Mouse (Mus musculus) adrenal gland, adult 2 months (tissue): ENCODE data around the gene Cenpn. TPM values are rescaled to one million over a fixed set of nuclear protein-coding genes. Genes with fewer than 3 reads are reported as not detected.

Experiments used
- DNase-seq: peaks from one replicate; pipeline ENCODE4 v3.0.0; 2021
- polyA plus RNA-seq: library from polyadenylated mRNA; depleted of rRNA; stranded (reverse); fragments of >200 nt; gene quantifications from 2 replicates; pipeline ENCODE4 v1.2.3, GENCODE M21; 2012
- total RNA-seq, 2 experiments: library from RNA; stranded (reverse); gene quantifications; 2 replicates each; pipeline ENCODE4 v1.2.3; 2021

Cenpn gene
- total and polyA plus RNA-seq, 3 experiments: 2.6 to 3.9 (median 3.3) TPM

DNA sequence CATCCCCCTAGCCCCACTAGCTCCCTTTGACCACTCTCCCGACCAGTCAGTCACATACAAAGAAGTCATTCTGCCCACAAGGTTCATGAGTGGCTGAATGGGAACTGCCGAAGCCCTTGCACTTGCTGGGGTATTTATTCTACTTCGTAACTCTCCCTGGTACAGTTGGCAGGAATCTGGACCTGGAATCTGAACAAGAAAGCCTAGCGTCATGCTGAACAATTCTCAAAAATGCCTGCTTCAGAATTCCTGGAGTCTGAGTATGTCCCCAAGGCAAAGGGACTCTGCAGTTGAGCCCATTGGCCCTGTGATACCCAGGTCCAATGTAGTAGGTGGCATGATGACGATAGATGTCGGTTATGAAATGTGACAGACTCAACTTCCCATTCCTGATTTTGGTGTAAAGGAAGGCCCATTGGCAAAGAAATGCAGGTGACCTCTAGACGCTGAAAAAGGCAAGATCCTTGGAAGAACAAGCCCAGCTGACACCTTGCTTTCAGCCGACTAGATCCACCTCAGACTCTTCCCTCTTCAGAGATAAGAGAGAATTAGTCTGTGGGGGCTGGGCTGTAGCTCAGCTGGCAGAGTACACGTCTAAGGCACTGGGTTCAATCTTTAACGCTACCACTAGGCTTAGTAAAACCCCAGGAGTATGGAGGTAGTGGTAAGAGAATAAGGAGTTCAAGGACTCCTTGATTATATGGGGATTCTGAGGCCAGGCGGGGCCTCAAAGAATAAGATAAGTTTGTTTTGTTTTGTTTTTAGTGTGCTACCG is 20.9 kb downstream of the Cenpn start:
- no peak for DNase-seq

GRCm38 (mm10) chr8:116943161-116943554 is 21.6 kb downstream of the Cenpn start, which contains the start of gene Atmin:
Gene Atmin, plus strand, starts transcription at chr8:116943393.
- DNase-seq: peak; percentile 93

DNA sequence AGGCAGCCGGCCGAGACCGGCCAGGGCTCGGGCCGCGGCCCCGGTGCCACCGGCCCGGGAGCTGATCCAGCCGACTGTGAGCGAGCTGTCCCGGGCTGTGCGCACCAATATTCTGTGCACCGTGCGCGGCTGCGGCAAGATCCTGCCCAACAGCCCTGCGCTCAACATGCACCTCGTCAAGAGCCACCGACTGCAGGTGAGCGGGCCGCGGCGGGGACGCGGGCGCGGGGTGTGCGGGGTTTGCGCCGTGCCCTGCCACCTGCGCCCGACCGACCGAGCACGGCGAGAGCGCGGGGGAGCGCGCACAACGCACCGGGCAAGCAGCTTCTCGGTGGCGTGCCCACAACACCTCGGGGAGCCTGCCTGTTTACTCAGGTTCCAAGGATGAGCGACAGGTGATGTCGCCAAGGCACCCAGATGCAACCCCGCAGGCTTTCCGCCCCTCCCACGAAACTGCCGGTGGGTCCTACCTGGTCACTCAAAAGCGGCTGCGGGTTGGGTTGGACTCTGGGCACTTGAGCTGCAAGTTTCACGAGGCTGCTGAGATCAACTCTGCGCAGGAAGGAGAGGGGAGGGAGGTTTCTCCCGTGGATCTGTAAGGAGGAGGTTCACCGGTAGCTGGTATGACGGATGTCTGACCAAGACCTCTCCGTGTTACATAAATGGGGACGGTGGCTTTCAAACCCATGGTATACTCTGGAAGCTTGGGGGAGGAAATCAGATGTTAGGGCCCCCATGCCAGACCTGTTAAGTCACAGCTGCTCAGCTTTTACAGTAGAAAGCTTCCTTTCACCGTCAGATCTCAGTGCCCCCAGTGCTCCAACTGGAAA is 22.2 kb downstream of the Cenpn start:
- peak; percentile 48 for DNase-seq

DNA sequence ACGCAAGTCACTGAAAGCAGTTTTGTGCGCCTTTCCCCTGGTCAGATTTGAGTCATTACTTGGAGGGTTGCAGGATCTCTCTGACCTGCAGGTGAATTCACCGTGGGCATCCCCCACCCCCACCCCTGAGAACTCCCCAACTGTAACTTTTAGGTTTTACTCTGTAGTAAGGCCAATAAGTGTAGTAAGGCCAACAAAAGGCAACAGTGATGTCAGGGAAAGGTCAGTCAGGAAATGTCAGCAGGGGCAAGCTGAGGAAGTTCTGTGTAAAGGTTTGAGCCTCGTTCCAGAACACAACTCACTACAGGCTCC is 22.8 kb downstream of the Cenpn start:
- DNase-seq: no peak

GRCm38 (mm10) chr8:116945169-116945910 is 23.8 kb downstream of the Cenpn start:
- DNase-seq: no peak

- DNase-seq: no peak
Observed at GRCm38 (mm10) chr8:116946268-116946838, 24.8 kb downstream of the Cenpn start.

DNA sequence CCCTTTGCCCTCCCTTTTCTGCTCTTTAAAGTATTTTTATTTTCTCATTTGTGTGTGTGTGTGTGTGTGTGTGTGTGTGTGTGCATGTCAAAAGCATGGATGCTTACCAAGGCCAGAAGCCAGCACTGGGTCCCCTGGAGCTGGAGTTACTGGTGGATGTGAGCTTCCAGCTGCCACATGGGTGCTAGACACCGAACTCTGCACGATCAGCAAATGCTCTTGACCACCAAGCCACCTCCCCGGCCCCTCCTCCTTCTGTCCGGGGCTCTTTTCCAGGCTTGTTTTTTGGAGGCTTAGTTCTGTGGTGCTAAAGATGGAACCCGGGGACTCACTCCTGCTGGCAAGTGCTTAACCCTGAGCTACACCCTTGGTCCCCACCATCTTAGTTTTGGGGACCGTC is 25.3 kb downstream of the Cenpn start:
- no peak for DNase-seq

DNA sequence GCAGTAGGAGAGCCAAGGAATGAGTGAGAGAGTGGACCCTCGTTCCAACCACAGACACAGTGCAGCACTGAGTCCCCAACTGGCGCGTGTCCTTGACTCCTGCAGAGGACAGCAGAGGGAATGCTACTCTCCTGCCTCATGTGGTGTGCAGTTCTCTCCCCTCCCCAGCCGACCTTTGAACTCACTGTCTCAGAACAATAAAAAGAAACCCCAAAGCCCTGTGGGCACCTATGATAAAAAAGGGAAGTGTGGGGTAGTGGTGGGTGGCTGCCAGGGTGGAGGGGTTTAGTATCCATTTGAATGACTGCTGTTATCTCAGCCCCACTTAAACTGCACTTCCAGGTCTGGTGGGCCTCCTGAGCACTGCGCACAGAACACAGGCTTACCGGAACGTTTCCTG is 26.1 kb downstream of the Cenpn start:
- DNase-seq: no peak

- DNase-seq: no peak
Observed at GRCm38 (mm10) chr8:116951369-116951768, 29.8 kb downstream of the Cenpn start.

DNA sequence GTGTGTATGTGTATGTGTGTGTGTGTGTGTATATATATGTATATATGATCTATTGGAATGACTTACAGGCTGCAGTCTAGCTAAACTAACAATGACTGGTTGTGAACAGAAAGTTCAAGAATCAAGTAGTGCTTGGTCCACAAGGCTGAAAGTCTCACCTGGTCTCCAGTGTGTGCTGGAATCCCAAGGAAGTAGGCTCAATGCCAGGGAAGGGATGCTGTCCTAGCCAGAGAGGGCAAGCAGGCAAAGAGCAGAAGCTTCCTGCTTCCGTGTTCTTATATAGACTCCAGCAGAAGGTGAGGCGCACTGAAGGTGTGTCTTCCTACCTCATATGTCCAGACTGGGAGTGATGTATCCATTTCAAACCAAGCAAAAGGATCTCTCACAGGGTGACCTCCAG is 30.2 kb downstream of the Cenpn start:
- DNase-seq: no peak

DNA sequence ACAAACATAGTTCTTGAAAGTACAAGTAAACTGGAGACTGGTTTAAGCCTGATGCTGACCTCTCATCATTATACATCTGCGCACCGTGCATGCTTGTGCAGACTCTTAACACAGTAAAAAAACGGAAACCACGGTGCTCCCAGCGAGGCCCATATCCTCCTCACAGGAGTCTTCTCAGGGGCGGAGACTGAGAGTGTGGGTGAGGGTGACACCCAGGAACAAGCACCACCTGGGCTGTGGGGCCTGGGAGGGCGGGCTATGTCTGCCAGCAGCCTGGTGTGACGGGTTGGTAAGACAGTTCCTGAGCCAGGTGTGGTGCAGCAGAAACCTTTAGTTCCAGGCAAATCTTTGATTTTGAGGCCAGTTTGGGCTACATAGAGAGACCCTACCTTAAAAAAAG is 30.9 kb downstream of the Cenpn start:
- DNase-seq: no peak

DNA sequence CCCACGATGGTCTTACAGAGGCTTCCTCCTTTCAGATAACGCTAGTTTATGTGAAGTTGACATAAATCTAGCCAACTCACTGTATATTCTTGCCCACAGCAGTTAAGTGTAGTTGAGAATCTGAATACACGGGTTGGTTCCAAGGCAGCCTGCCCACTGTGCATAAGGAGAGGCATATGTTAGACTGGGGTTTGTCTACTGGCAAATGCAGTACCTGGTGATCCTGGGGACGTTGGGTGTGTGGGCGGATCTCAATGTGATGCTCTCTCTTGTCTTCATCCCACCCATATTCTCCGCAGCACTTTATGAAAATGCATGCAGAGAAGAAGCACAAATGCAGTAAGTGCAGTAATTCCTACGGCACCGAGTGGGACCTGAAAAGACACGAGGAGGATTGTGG is 32.9 kb downstream of the Cenpn start:
- no peak for DNase-seq

DNA sequence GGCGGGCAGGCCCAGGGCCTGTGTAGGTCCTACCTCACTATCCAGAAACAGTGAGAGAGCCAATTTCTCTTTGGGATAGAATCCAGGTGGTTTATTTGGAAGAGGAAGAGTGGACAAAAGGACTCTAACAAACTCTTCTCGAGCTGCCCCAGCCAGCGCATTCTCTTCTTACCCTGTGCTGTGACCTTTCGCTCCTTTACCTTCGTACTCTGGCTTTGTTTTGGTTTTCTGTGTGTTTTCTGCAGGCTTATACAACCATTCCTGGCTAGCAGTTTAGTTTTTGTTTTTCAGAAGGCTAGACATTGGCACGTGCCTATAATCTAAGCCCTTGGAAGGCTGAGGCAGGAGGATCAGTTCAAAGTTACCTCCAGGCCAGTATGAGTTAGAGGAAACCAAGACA is 48.0 kb downstream of the Cenpn start:
- no peak for DNase-seq

GRCm38 (mm10) chr8:116975066-116975465 is 53.5 kb downstream of the Cenpn start:
- no peak for DNase-seq

DNA sequence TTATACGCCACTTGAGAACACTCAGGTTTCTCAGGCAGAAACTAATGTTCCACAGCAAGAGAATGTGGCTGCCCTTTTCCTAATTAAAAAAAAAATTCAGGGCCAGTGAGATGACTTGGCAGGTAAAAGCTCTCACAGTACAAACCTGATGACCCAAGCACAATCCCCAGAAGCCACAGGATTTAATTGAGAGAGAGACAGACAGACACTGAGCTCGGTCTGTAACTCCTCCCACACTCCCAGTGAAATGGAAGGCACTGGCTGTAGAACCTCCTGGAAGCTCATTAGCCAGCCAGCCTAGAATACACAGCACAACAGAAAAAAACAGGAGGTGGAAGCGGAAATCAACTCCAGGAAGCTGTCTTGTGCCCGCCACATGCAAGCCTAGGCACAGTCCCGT is 54.1 kb downstream of the Cenpn start:
- no peak for DNase-seq

DNA sequence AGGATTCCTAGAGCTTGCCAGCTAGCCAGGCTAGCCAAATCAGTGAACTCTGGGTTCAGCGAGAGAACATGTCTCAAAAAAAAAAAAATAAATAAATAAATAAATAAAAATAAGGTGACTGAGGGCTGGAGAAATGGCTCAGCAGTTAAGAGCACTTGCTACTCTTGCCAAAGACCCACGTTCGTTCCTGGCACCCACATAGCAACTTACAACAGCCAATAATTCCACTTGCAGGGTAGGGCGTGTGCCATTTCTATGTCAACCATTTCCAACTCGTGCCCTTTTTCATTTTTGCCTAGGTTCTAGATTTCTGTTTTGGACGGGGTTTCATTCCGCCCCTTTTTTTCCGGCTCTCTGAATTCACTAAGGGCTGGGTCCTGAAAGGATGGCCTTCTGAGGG is 56.5 kb downstream of the Cenpn start:
- DNase-seq: no peak

DNA sequence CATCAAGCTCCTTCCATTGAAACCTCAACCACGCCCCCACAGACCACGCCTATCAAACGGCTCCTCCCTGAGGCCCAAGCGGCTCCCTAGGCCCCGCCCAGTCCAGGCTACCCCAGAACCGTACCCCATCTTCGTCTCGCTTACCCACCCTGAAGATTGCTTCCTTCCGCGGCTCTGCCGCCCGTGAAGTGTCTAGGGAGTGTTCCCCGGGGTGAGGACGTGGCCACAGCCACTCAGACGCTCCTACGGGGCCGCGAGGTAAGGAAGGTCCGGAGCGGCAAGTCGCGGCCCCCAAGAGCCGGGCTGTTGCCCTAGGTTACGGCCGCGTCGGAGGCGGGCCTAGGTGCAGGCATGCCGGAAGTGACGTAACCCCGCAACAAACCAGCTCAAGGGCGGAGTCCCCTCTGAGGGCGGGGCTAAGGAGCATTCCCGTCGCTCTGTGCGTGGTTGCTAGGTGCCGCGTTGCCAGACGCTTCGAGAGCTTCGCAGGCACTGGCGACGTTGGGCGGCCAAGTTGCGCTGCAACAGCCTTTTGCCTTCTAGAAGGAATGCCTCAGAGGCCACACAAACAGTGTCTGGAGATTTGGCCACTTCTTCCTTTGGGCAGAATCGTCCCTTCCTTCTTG is 57.2 kb downstream of the Cenpn start, which contains the start of gene 1700030J22Rik:
Gene 1700030J22Rik, minus strand, starts transcription at position 329 of the 626 bp plus-strand sequence.
- DNase-seq: peak; percentile 99

- DNase-seq: peak; percentile 44
Observed at GRCm38 (mm10) chr8:116980117-116980516, 58.6 kb downstream of the Cenpn start.

DNA sequence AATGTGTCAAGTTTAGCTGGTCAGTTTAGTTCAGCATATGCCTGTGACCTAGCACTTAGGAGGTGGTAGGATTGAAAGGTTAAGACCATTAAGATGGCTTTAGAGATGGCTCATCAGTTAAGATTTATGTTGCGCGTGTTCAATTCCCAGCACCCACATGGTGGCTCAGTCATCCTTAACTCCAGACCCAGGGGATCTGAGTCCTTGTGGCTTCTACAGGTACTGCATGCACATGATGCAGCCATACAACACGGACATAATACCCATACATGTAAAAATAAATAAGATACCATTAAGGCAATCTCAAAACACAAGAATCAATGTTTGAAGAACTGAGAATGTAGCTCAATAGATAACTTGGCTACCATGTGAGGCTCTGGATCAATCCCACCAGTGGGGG is 68.3 kb downstream of the Cenpn start:
- DNase-seq: no peak
